Mouse (Mus musculus): Measurements from ENCODE around the gene Coa6.
"Not testable (repeated sequence)": the region's sequence is repeated elsewhere in the genome, so short reads cannot be mapped to it uniquely, and the experiment has no call there.

Gene Coa6

DNA sequence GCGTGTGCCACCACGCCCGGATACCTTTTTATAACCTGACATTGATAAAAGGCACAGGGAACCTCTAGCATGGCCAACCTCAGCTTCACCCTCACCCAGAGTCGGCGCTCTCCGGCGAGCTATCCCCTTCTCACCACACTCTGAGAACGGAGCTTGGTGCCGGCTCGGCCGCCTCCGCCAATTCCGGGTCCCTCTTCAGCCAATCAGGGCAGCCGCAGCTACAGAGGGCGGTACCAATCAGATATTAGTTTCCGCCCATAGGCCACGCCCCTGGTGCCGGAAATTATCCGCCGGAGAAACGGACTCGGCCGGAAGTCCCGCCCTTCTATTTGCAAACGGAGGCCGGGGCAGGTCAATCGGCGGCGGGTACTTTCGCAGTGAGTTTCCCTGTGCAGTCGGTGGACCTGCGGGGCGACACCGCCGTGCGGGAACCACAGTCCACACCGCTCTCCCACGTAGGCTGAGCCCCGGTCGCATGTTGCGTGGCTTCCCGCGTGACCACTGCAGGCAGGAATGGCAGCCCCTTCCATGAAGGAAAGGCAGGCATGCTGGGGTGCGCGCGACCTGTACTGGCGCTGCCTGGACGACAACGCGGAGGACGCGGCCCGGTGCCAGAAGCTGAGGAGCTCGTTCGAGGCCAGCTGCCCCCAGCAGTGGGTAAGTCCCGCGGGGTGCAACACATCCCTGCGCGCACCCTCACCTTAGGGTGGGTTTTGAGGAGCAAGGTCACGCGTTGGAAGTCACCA, at the start of gene Coa6:
Coa6 (plus strand) TSS at position 342 of the 746 bp plus-strand sequence.
- DNase-seq: peak; percentile 99

DNA sequence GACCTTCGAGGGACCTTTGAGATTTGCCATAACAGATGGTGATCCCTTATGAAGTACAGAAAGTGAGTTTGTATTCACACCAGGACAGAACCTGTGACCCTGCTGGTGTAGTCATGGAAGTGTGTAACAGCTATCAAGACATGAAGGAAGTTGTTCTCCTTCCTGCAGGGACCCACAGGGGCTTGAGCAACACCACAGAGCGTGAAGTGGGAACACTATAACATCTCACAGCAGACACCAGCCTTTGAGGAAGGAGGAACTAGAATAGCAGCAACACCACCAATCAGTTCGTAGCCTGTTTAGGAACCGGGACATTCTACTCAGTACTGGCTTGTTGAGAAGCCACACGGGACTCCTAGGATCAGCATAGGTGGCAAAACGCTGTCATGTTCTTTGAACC, 42.7 kb upstream of the Coa6 start:
- no peak for DNase-seq

DNA sequence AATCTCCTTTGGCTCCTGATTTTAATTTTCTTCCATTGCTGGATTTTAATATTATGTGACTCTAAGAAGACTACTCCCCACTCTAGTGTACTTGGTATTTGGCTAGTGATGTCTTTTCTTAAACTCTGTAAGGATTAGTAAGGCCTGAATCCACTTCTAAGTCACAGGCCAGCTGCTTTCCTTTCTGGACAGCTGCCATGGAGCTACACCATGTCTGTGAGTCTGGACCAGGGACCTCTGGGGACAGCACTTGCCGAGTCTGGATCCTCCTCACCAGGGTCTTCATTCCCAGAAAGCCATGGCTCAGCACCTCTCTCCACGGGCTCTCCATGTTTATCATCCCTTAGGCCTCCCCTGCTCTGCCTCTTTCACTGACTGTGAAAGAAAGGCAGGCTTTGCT, 42.2 kb upstream of the Coa6 start:
- DNase-seq: no peak

DNA sequence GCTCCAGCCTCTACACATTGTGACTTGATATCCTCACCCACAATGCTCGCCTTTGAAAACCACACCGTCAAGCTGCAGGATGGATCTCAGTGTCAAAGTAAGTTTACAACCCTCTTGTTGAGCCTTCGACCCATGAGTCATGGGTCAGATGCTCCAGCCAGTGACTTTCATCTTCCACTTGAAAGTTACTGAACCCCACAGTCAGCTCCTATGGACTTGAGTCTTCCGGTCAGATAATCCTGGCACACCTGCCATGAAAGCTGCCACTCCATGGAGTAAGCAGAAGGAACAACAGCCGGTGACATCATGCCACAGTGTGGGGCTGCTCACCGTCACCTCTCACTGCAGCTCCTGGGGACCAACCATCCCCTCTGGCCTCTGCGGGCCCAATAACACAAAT, 41.0 kb upstream of the Coa6 start:
- no peak for DNase-seq

DNA sequence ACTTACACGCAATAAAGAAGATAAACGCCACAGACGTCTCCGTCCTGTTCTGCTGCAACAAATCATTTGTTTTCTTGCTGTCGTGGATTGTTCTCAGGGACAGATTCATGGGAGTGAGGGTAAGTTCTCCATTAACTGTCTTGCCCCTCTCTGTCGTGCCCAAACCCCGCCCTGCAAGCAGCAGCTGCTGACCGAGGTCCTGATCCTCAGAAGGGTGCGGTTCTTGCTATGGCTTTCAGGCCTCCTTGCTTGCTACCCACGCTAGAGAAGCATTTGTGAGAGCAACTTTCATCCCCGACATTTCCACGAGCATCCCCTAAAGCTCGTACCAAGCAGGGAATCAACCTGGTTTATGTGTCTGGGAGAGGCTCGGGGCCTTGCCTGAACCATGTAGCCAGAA, 40.1 kb upstream of the Coa6 start:
- DNase-seq: peak; percentile 10

DNA sequence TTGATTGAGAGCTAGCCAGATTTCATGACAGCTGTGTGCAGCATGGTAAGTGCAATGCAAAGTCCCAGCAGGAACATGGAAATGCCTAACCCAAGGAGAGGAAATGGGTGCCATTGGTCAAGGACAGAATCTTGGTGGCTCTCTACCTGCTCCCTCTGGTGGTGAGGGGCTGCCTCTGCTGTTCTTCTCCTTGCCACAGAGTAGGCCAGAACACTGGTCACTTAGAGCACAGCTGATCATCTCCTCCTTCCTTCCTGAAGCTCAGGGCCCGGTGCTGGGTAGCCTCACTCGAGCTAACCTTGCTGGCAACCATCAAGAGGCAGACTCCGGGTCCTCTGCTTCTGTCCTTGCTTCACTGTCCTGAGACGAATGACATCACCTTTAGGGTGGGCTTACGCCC, 39.6 kb upstream of the Coa6 start:
- DNase-seq: peak; percentile 26

DNA sequence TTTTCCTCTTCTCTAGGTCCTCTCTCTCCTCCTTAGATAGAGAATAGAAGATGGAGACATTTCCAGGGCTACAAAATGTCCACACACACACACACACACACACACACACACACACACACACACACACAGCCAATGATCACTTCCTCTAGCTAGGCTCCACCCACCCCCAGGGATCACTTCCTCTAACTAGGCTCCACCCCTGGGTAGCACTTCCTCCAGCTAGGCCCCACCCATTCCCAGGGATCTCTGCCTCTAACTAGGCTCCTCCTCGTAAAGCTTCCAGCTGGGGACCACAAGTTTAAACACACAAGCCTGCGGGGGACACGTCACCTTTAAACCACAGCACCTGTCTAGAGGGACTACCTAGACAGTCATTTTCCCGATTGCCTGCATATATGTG, 34.7 kb upstream of the Coa6 start:
- no peak for DNase-seq

DNA sequence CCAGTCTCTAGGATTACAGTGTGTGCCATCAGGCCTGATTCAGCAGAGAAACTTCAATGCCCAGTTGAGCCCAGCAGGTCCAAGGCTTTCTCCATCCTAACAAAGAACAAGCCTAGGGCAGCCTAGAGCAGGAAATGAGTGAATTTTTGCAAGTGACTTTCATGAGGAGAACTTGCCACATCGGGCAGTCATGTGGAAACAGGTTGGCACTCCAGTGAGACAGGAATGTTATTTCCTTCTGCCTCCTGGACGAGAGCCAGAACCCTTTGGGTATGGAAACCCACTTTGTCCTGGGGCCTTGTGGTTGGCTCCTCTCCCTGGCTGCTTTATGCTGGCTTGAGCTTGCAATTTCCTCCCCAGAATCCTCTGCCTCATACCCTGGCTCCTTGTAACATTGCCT, 30.8 kb upstream of the Coa6 start:
- no peak for DNase-seq

DNA sequence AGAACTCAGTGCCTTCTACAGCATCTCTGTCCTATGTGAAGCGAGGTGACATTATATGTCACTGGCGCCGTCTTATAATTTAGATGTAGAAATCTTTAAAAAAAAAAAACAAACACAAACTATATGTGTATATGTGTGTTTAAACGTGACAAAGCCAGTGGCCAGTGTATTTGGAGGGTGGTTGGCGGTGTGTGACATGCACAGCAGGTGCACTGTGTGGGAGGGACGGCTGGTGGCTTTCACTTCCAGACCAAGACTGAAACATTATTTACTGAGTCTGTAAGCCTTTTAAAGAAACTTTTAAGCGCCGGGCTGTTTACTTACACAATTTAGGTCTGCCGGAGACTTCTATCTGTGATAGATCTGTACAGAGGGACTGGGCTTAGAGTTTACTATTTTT, 26.9 kb upstream of the Coa6 start:
- no peak for DNase-seq

DNA sequence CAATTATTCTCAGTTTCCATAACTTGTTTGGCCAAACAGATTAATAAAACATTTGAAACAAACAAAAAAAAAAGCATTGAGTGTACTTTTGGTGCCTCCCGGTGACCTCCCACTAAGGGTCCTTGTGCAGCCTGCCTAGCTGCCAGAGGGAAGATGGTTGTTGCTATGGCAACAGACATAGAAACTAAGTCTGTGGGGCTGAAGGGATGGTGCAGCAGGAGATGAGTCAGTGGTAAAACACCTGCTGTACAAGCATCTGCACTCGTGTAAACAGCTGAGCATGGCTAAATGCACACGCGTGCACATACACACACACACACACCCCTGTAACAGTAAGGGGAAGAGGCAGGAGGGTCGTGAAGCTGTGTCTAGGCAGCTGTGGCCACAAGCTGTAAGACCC, 26.4 kb upstream of the Coa6 start:
- DNase-seq: no peak

DNA sequence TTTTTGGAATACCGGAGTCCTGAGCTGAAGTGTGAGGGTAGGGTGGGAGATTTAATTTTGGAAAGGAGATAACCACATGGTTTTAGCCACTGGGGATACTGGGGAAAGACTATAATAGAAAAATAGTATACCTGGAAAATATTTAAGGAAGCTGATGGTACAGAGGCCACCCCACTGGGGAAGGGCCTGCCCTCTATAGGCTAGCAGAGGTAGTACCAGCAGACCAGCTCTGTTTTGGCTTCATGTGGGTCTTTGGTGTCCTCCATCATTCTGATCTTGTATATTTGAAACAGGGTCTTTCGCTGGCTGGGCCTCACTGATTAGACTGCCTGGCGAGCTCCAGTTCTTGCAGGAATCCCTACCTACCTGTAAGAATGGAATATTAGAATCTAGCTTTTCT, 24.0 kb upstream of the Coa6 start:
- DNase-seq: peak; percentile 11

DNA sequence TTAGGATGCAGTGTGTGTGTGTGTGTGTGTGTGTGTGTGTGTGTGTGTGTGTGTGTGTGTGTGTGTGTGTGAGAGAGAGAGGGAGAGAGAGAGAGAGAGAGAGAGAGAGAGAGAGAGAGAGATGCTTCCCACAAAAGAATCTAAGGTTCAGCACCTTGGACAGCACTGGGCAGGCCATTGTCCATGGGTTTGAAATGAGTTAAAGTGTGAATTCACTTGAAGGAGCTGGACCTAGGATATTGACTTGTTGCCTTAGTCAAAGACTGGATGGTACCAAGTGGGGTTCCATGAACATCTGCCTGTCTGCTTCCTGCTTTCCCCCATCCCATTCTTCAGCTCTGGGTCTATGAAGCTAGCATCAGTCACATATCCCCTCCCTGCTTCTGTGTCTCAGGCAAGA, 17.8 kb upstream of the Coa6 start:
- not testable (repeated sequence) for DNase-seq

DNA sequence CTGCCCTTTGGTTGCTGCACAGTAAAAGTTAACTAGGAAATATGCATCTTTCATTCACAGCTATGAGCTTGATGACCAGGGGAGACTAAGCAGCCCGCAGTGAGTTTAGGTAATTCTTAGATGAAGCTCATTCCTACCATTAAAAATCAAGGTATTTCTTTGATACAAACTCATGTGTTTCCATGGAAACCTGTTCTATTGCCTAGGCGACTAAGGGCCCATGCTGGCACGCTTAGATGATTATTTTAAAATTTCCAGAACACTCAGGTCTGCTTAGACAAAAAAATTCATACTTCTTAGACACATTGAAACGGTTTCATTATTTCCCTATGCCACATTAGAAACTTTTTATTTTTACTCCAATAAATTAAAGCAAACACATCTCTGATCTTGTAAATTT, 17.3 kb upstream of the Coa6 start:
- DNase-seq: no peak

DNA sequence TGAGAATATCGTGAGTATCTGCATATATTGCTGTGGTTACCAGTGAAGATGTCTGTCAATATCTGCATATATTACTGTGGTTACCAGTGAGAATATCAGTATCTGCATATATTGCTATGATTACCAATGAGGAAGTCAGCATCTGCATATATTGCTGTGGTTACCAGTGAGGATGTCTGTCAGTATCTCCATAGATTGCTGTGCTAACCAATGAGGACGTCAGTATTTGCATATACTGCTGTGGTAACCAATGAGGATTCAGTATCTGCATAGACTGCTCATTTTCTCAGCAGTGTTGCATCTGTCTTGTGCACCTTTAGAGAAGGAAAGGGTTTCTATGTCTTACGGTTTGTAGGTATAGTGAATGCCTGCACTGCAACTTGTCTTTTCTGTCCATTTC, 1.5 kb upstream of the Coa6 start:
- no peak for DNase-seq

DNA sequence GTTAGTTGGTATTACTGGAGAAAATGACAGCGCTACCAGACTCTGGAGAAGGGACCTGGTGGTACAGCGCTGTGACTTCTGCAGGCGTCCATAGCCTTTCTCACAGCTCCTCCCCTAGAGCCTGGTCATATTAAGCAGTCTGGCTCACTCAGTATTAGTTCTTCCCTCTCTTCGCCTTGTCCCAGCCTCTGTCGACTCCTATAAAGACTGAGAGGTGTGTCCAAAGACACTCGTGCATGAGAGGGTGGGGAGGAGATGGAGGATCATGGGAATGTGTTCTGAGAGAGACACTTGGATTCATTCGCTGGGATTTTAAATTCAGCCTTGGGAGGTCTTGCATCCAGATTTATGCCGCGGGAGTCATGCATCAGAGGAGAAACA, 595 bp downstream of the Coa6 start:
- no peak for DNase-seq

DNA sequence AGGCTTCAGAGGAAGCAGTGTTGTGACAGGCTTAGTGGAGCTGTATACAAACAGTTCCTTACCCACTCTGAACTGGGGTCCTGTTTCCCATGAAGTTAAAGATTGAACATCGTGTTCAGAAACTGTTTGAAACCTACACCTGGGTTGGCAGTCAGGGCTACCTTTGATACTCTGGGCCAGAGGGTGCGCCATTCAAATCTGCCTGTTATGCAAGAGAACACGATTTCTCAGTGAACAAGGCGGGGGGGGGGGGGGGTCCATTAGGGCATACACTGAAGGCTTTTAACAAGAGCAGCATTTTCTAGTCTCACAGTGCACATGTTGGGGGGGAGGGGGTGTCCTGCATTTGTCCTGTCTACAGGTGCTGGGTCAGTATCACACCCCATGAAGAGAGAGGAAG, 1.8 kb downstream of the Coa6 start:
- DNase-seq: no peak

DNA sequence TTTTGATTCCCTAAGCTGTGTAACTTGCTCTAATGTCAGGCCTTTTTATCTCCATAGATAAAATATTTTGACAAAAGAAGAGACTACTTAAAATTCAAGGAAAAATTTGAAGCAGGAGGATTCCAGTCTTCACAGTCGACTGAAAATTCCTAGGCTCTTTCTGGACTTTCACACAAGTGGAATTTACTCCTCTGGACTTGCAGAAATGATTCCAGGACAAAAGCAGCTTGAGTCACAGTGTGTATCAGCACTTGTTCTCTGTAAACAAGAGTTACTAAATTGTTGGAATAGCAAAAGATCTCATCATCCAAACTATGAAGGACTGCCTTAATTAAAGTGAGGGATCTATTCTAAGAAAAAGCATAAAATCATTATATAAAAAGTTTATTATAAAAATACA, 2.6 kb downstream of the Coa6 start:
- DNase-seq: no peak

DNA sequence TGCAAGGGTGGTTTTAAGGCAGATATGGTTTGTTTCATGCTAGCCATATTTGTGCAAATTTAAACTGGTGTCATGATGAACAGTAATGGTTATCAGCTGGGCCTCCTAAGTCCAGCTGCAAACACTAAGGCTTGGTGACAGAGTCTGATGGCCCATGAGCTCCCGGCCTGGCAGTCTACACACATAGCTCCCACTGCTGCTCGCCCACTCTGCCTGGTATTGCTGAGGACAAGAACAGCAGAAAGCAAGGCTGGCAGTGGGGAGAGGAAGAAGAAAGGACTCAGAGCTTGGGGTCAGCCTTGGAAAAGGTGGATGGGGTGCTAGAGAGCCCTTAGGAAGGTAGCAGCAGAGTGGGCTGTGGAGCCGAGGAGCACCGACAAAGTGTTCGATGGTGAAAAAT, 7.3 kb downstream of the Coa6 start:
- DNase-seq: no peak

DNA sequence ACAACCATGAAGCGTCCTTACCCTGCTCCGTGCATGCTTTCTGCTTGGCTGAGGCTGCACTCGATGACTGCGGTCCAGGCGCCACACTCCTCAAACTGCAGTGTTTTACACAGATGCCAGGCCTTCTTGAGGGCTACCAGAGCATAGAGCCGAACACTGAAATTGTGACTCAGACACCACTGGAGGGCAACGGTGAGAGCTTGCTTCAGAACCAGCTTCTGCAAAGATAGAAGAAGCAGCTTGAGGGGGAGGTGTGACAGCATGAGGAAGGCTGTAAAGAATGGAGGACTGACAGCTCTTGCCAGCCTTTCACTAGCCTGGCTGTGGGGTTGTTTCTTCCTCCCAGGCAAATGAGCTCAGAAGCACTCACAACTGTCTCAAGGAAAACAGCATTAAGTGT, 11.5 kb downstream of the Coa6 start:
- peak; percentile 42 for DNase-seq

DNA sequence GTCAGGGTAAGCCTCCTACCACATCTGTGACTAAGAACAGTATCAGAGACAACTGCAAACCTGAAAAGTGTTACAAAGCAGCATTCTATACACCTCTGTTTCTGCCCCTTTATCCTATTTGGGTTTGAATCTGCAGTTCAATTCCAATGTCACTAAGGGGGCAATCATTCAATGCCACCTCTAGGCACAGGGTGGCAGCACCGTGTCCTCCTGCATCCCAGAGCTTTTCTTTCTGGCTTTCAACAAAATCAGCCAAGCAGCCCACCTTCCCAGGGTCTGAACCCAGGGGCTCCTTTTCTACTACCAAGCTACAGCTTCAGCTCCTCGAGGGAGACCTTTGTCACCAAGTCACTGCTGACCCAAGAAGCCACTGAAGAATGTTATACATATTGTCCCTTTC, 16.6 kb downstream of the Coa6 start:
- peak; percentile 38 for DNase-seq

DNA sequence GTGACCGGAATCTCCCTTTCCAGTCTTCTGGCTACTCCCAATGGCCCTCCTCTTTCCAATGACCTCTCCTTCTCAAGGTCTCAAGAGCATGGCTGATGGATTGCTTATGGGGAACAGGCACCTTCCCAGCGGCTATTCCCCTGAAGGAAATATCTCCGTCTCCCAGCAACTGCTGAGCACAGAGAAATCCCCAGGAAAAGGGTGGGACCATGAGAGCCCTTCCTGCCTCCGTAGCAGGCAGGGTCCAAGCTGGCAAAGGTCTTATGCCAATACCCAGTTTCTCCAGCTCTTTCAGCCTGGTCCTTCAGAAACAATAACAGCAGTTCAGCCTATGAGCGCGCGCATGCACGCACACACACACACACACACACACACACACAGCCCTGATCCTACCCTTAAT, 28.8 kb downstream of the Coa6 start:
- no peak for DNase-seq

DNA sequence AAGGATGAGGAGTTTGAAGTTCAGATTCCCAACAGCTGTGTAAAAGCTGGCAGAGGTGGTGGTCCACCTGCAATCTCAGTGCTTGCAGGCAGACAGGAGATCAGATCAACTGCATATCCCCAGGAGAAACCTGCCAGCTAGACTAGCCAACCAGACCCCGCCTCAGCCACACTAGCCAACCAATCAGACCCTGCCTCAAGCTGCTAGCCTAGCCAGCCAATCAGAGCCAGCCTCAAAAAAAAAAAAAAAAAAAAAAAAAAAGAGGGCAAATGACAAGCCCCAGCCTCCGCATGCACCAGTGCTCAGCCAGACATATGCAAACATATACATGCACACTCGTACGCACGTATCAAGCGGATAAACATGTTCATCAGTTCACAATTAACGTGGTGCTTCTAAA, 33.1 kb downstream of the Coa6 start:
- peak; percentile 49 for DNase-seq

DNA sequence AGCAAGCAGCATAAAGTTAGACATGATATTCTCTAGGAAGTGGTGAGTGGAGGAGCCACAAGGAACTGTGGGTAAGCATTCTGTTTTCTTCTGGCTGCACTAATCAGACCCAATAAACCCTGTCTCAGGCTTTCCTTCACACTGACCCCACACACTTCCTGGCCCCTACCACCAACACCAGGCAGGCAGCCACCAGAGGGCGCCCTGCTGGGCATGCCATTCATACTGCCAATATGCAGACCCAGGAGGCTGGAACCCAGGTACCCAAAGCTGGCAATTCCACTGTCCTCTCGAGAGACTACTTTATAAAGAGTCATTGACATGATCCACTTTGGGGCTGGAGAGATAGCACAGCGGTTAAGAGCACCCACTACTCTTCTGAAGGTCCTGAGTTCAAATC, 38.0 kb downstream of the Coa6 start:
- DNase-seq: peak; percentile 91

DNA sequence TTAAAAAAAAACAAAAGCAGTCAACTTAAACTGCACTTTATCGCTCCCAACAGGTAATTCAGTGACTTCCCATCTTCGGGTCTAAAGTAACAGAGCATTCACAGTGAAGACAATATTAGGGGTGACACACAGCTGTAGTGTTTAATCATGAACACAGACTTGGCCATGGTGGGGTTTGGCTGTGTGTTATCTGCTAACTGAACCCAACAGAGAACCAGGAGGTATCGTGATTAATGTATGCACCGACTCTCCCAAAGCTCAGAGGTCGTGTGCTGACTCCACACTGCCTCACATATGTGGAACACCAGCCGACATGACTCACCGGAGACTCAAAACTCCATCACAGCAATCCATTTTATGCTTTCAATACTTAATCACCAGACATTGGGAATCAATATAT, 39.4 kb downstream of the Coa6 start:
- DNase-seq: no peak

DNA sequence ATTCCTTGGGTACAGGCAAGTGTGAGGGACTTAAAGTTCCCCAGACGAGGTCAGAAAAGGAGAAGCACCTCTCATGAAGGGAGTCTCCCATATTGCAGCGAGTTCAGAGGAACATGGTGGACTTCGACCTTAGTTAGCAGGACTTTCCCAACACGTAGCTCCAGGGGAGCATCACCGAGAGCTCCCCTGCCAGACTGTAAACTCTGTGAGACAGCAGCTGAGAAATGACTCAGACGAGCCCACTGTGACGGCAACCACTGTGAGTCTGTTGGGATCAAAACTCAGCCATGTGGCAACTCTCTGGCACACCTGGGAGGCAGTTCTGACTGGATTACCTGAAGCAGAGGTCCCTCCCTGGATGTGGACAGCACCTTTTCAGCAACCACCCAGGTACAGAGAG, 41.8 kb downstream of the Coa6 start:
- no peak for DNase-seq
